2 mouse cellular contexts compared by ENCODE assay signal in the genomic region with DNA sequence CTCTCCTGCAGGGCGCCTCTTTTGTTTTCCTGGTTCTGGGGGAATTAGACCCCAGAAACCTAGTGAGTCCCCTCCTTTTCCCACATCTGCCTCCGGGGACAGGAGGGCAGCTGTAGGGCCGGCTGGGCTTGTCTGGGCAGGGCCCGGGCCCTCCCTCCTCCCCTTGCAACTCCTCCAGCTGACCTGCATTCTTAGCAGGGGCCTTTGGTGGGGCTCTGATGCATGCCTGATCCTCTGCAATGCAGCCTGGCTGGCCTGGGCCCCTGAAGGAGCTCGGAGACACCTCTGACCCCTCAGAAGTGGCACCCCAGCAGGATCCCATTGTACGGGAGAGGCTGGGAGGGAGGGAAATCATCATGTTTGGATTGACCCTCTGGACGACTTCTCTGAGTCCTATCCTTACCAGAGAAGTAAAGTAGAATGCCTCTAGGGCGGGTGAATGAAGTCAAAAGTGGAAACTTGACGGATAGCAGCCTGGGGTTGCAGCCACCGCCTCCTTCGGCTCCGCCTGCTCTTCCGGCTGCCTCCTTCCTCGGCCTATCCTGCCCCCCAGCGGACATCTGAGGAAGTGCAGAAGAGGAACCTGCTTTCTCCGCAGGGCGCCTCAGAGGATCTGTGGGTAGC.
TF ChIP-seq lines count a peak whose summit lies in the region.

No protein-coding gene starts in this region.

TF ChIP-seq in C2C12, 6 proteins besides CTCF, POLR2A, EP300 and RAD21:
- TF ChIP-seq MAX (IDR thresholded peaks at IDR 0.05) (peak; percentile 29), MYOD1 (IDR thresholded peaks at IDR 0.05; ENCODE audit: control insufficient read depth, insufficient read length, low read depth) (no peak), MYOG (IDR thresholded peaks at IDR 0.05; ENCODE audit: control insufficient read depth, extremely low read depth, insufficient read length) (no peak), USF1 (IDR thresholded peaks at IDR 0.05; ENCODE audit: low read depth) (no peak), CEBPB (IDR thresholded peaks at IDR 0.05; ENCODE audit: low read depth) (no peak), FOSL1 (IDR thresholded peaks at IDR 0.05; ENCODE audit: insufficient read depth, low read length, poor library complexity, severe bottlenecking) (no peak)

TF ChIP-seq in myocyte, 11 proteins besides CTCF, POLR2A, EP300 and RAD21 (continued from another document):
- TF ChIP-seq MYOG (IDR thresholded peaks at IDR 0.05; ENCODE audit: control insufficient read depth in 1 of 3, insufficient read depth in 1 of 3, insufficient read length in 2 of 3, low read depth in 2 of 3), result peak in 1 of 3 experiments; percentile 26
- no peak for TF ChIP-seq CEBPB (IDR thresholded peaks at IDR 0.05; ENCODE audit: insufficient read depth, poor library complexity, severe bottlenecking)
